Mouse (Mus musculus) midbrain, embryonic 15.5 days (tissue): ENCODE results near the gene Papss2. TPM values are rescaled to one million over a fixed set of nuclear protein-coding genes. Genes with fewer than 3 reads are reported as not detected.
"Not testable (repeated sequence)": the region's sequence is repeated elsewhere in the genome, so short reads cannot be mapped to it uniquely, and the experiment has no call there.

ENCODE experiments used
- ATAC-seq: fragments of 200-750 bp; cut with Nextera tagmentation; replicated peaks from 2 replicates; pipeline ENCODE4 v1.8.0; 2017; ENCODE audit warnings: moderate TSS enrichment
- H3K27ac ChIP-seq: fragments of 300-500 bp; sonication (generic); 2 replicates; pipeline ENCODE4 v1.5.1; 2015; ENCODE audit warnings: mild to moderate bottlenecking, inconsistent platforms
- H3K27me3 ChIP-seq: fragments of 300-500 bp; sonication (generic); replicated peaks from 2 replicates; pipeline ENCODE4 v1.6.1; 2015; ENCODE audit warnings: inconsistent platforms
- H3K36me3 ChIP-seq: fragments of 300-500 bp; sonication (generic); replicated peaks from 2 replicates; pipeline ENCODE4 v1.6.1; 2015; ENCODE audit warnings: inconsistent platforms
- H3K4me1 ChIP-seq: fragments of 300-500 bp; sonication (generic); 2 replicates; pipeline ENCODE4 v1.6.1; 2015; ENCODE audit warnings: inconsistent platforms
- H3K4me2 ChIP-seq: fragments of 300-500 bp; sonication (generic); 2 replicates; pipeline ENCODE4 v1.6.1; 2015; ENCODE audit warnings: inconsistent platforms, mild to moderate bottlenecking, moderate library complexity
- H3K4me3 ChIP-seq: fragments of 300-500 bp; sonication (generic); 2 replicates; pipeline ENCODE4 v1.5.1; 2015; ENCODE audit warnings: mild to moderate bottlenecking, inconsistent platforms
- H3K9ac ChIP-seq: fragments of 300-500 bp; sonication (generic); 2 replicates; pipeline ENCODE4 v1.6.1; 2015; ENCODE audit warnings: mild to moderate bottlenecking, inconsistent platforms
- H3K9me3 ChIP-seq: fragments of 300-500 bp; sonication (generic); 2 replicates; pipeline ENCODE4 v1.6.1; 2016; ENCODE audit warnings: inconsistent platforms
- WGBS: fragments of 180-500 bp; shearing (Covaris S2); methylation state at CpG from one replicate; pipeline ENCODE4 v1.1.7; 2015; ENCODE audit warnings: mixed read lengths; 5-methylcytosine and 5-hydroxymethylcytosine counted together
- polyA plus RNA-seq: library from polyadenylated mRNA; unstranded; fragments of >200 nt; fragmentation: Nextera tagmentation; extraction: Ambion mirVana; gene quantifications from 2 replicates; pipeline ENCODE4 v1.2.1, GENCODE M21; 2015

Gene Papss2
- polyA plus RNA-seq, 1 experiment from 2014 or later, result 0.81 TPM

- H3K4me3 ChIP-seq, result no peak overlapping the region
- no peaks in the 10 kb centered on the region for H3K27me3 ChIP-seq
- H3K4me2 ChIP-seq, result no peak overlapping the region
- no peaks in the 10 kb centered on the region for H3K36me3 ChIP-seq
- no peaks in the 10 kb centered on the region for H3K9me3 ChIP-seq
- H3K4me1 ChIP-seq, result peaks cover 7% of the 10 kb centered on the region
- no peak overlapping the region for H3K27ac ChIP-seq
- WGBS, result 85% methylated on average over 5 of the region's 5 CpGs
- ATAC-seq, result no peak
- H3K9ac ChIP-seq, result no peak overlapping the region
Measured at GRCm38 (mm10) chr19:32651046-32651445, 55.5 kb downstream of the Papss2 start.

GRCm38 (mm10) chr19:32653122-32653521 is 57.5 kb downstream of the Papss2 start:
- Histone ChIP-seq H3K4me1 (peaks cover 4% of the 10 kb centered on the region), H3K4me3 (no peak overlapping the region), H3K36me3 (no peaks in the 10 kb centered on the region), H3K27ac (no peak overlapping the region), H3K4me2 (no peak overlapping the region), H3K9ac (no peak overlapping the region), H3K9me3 (no peaks in the 10 kb centered on the region), H3K27me3 (no peaks in the 10 kb centered on the region)
- 90% methylated on average over 5 of the region's 5 CpGs for WGBS
- ATAC-seq, result no peak

- Histone ChIP-seq H3K9ac (no peak overlapping the region), H3K27ac (no peak overlapping the region), H3K4me3 (no peak overlapping the region), H3K4me2 (no peak overlapping the region), H3K27me3 (no peaks in the 10 kb centered on the region), H3K36me3 (no peaks in the 10 kb centered on the region), H3K9me3 (no peaks in the 10 kb centered on the region), H3K4me1 (no peaks in the 10 kb centered on the region)
- WGBS, result 91% methylated on average over 7 of the region's 7 CpGs
- ATAC-seq, result no peak
Measured at GRCm38 (mm10) chr19:32653630-32654362, 58.2 kb downstream of the Papss2 start.

- H3K9me3 ChIP-seq, result no peaks in the 10 kb centered on the region
- no peak overlapping the region for H3K4me3 ChIP-seq
- H3K27ac ChIP-seq, result no peak overlapping the region
- no peak for ATAC-seq
- H3K27me3 ChIP-seq, result no peaks in the 10 kb centered on the region
- WGBS, result 80% methylated on average over 5 of the region's 5 CpGs
- 0 out of 2 replicates have a peak, but pooled peaks cover 4% of the 10 kb centered on the region for H3K36me3 ChIP-seq
- no peak overlapping the region for H3K4me2 ChIP-seq
- H3K4me1 ChIP-seq, result no peaks in the 10 kb centered on the region
- H3K9ac ChIP-seq, result no peak overlapping the region
Measured at GRCm38 (mm10) chr19:32659346-32659745, 63.8 kb downstream of the Papss2 start.

- Histone ChIP-seq H3K36me3 (0 out of 2 replicates have a peak, but pooled peaks cover 4% of the 10 kb centered on the region), H3K9me3 (no peaks in the 10 kb centered on the region), H3K27me3 (no peaks in the 10 kb centered on the region), H3K9ac (no peak overlapping the region), H3K4me2 (no peak overlapping the region), H3K4me1 (no peaks in the 10 kb centered on the region), H3K27ac (no peak overlapping the region), H3K4me3 (no peak overlapping the region)
- no peak for ATAC-seq
- WGBS, result 93% methylated on average over 6 of the region's 6 CpGs
Measured at GRCm38 (mm10) chr19:32662936-32663335, 67.3 kb downstream of the Papss2 start.

GRCm38 (mm10) chr19:32665243-32665642 is 69.7 kb downstream of the Papss2 start:
- WGBS, result 91% methylated on average over 8 of the region's 8 CpGs
- H3K9me3 ChIP-seq, result no peaks in the 10 kb centered on the region
- no peak overlapping the region for H3K4me2 ChIP-seq
- H3K27ac ChIP-seq, result no peak overlapping the region
- 0 out of 2 replicates have a peak, but pooled peaks cover 4% of the 10 kb centered on the region for H3K36me3 ChIP-seq
- H3K9ac ChIP-seq, result no peak overlapping the region
- no peaks in the 10 kb centered on the region for H3K27me3 ChIP-seq
- no peak overlapping the region for H3K4me3 ChIP-seq
- H3K4me1 ChIP-seq, result no peaks in the 10 kb centered on the region
- ATAC-seq, result no peak

- not testable (repeated sequence) for H3K4me2 ChIP-seq, H3K27me3 ChIP-seq, H3K4me3 ChIP-seq, H3K9ac ChIP-seq, ATAC-seq, H3K9me3 ChIP-seq, H3K4me1 ChIP-seq, H3K27ac ChIP-seq
- 85% methylated on average over 1 of the region's 1 CpGs for WGBS
- peaks cover 13% of the 10 kb centered on the region; the same call in 1 of the 2 replicates for H3K36me3 ChIP-seq
Measured at GRCm38 (mm10) chr19:32667830-32668229, 72.2 kb downstream of the Papss2 start.

- 97% methylated on average over 3 of the region's 3 CpGs for WGBS
- Histone ChIP-seq H3K36me3 (peaks cover 10% of the 10 kb centered on the region; the same call in 1 of the 2 replicates), H3K27me3 (no peaks in the 10 kb centered on the region)
Measured at GRCm38 (mm10) chr19:32675766-32676165, 80.2 kb downstream of the Papss2 start.

GRCm38 (mm10) chr19:32680894-32681293 is 85.3 kb downstream of the Papss2 start:
- H3K27ac ChIP-seq, result no peak overlapping the region
- H3K4me3 ChIP-seq, result no peak overlapping the region
- H3K4me1 ChIP-seq, result no peaks in the 10 kb centered on the region
- no peak overlapping the region for H3K9ac ChIP-seq
- H3K27me3 ChIP-seq, result no peaks in the 10 kb centered on the region
- no peak overlapping the region for H3K4me2 ChIP-seq
- no peak for ATAC-seq
- peaks cover 5% of the 10 kb centered on the region; the same call in 1 of the 2 replicates for H3K36me3 ChIP-seq
- 94% methylated on average over 2 of the region's 2 CpGs for WGBS
- no peaks in the 10 kb centered on the region for H3K9me3 ChIP-seq

More at GRCm38 (mm10) chr19:32675766-32676165, 80.2 kb downstream of the Papss2 start:
- no peak overlapping the region for H3K27ac ChIP-seq
- H3K4me2 ChIP-seq, result no peak overlapping the region
- no peak for ATAC-seq
- no peak overlapping the region for H3K9ac ChIP-seq
- no peak overlapping the region for H3K4me3 ChIP-seq
- H3K4me1 ChIP-seq, result no peaks in the 10 kb centered on the region
- no peaks in the 10 kb centered on the region for H3K9me3 ChIP-seq

GRCm38 (mm10) chr19:32683081-32683480 is 87.5 kb downstream of the Papss2 start:
- no peak overlapping the region for H3K4me3 ChIP-seq
- no peak for ATAC-seq
- H3K27ac ChIP-seq, result no peak overlapping the region
- H3K4me2 ChIP-seq, result no peak overlapping the region
- H3K36me3 ChIP-seq, result peaks cover 12% of the 10 kb centered on the region; the same call in 1 of the 2 replicates
- no peaks in the 10 kb centered on the region for H3K27me3 ChIP-seq
- no peaks in the 10 kb centered on the region for H3K4me1 ChIP-seq
- no peaks in the 10 kb centered on the region for H3K9me3 ChIP-seq
- WGBS, result 93% methylated on average over 5 of the region's 5 CpGs
- H3K9ac ChIP-seq, result no peak overlapping the region

- 63% methylated on average over 5 of the region's 5 CpGs for WGBS
- Histone ChIP-seq H3K27me3 (no peaks in the 10 kb centered on the region), H3K27ac (no peak overlapping the region), H3K9me3 (no peaks in the 10 kb centered on the region), H3K9ac (no peak overlapping the region), H3K4me2 (no peak overlapping the region), H3K4me1 (no peaks in the 10 kb centered on the region), H3K36me3 (peaks cover 11% of the 10 kb centered on the region), H3K4me3 (no peak overlapping the region)
- ATAC-seq, result no peak
Measured at GRCm38 (mm10) chr19:32687721-32688120, 92.1 kb downstream of the Papss2 start.

- H3K4me1 ChIP-seq, ATAC-seq, H3K4me2 ChIP-seq, H3K27me3 ChIP-seq, H3K9me3 ChIP-seq, H3K9ac ChIP-seq, H3K4me3 ChIP-seq, H3K27ac ChIP-seq: not testable (repeated sequence)
- WGBS, result 83% methylated on average over 3 of the region's 3 CpGs
- peaks cover 16% of the 10 kb centered on the region for H3K36me3 ChIP-seq
Measured at GRCm38 (mm10) chr19:32688227-32688626, 92.6 kb downstream of the Papss2 start.

GRCm38 (mm10) chr19:32689724-32690123 is 94.1 kb downstream of the Papss2 start:
- 81% methylated on average over 6 of the region's 6 CpGs for WGBS
- no peak overlapping the region for H3K4me2 ChIP-seq
- no peak overlapping the region for H3K9ac ChIP-seq
- ATAC-seq, result no peak
- H3K36me3 ChIP-seq, result peaks cover 28% of the 10 kb centered on the region
- H3K9me3 ChIP-seq, result no peaks in the 10 kb centered on the region
- H3K27me3 ChIP-seq, result no peaks in the 10 kb centered on the region
- H3K4me1 ChIP-seq, result no peaks in the 10 kb centered on the region
- H3K27ac ChIP-seq, result no peak overlapping the region
- H3K4me3 ChIP-seq, result no peak overlapping the region
